Mouse (Mus musculus) liver (tissue): ENCODE data around the gene Itga3.

Experiments
- DNase-seq: peaks from one replicate; pipeline ENCODE4 v3.0.0-alpha.2; 2020; ENCODE audit warnings: mixed read lengths

Gene Itga3

GRCm38 (mm10) chr11:95095596-95095995 is 19.0 kb upstream of the Itga3 start:
- DNase-seq = no peak

- DNase-seq = no peak
These were observed 16.5 kb upstream of the Itga3 start for GRCm38 (mm10) chr11:95093077-95093476.

GRCm38 (mm10) chr11:95088857-95089779 is 12.5 kb upstream of the Itga3 start:
- DNase-seq = no peak

GRCm38 (mm10) chr11:95088286-95088685 is 11.7 kb upstream of the Itga3 start:
- no peak for DNase-seq

GRCm38 (mm10) chr11:95087301-95088228 is 11.0 kb upstream of the Itga3 start:
- no peak for DNase-seq

- no peak for DNase-seq
These were observed 9.6 kb upstream of the Itga3 start for GRCm38 (mm10) chr11:95086229-95086628.

- DNase-seq = peak; percentile 41
These were observed 9.1 kb upstream of the Itga3 start for GRCm38 (mm10) chr11:95085710-95086109.

- DNase-seq = no peak
These were observed 8.3 kb upstream of the Itga3 start for GRCm38 (mm10) chr11:95084811-95085382.

- DNase-seq = no peak
These were observed 7.6 kb upstream of the Itga3 start for GRCm38 (mm10) chr11:95084175-95084574.

GRCm38 (mm10) chr11:95082896-95083295 is 6.3 kb upstream of the Itga3 start:
- no peak for DNase-seq

- no peak for DNase-seq
These were observed 4.2 kb upstream of the Itga3 start for GRCm38 (mm10) chr11:95080783-95081182.

- no peak for DNase-seq
These were observed 2.8 kb upstream of the Itga3 start for GRCm38 (mm10) chr11:95079256-95079875.

GRCm38 (mm10) chr11:95077956-95078355 is 1.4 kb upstream of the Itga3 start:
- no peak for DNase-seq

- DNase-seq = peak; percentile 34
These were observed 513 bp downstream of the Itga3 start for GRCm38 (mm10) chr11:95076041-95076535.

GRCm38 (mm10) chr11:95075197-95076040 is 1.2 kb downstream of the Itga3 start:
- no peak for DNase-seq

GRCm38 (mm10) chr11:95074694-95075093 is 1.9 kb downstream of the Itga3 start:
- DNase-seq = no peak

GRCm38 (mm10) chr11:95073835-95074234 is 2.8 kb downstream of the Itga3 start:
- DNase-seq = no peak

GRCm38 (mm10) chr11:95072804-95073203 is 3.8 kb downstream of the Itga3 start:
- DNase-seq = no peak

- DNase-seq = no peak
These were observed 4.5 kb downstream of the Itga3 start for GRCm38 (mm10) chr11:95072136-95072535.

GRCm38 (mm10) chr11:95071266-95071665 is 5.3 kb downstream of the Itga3 start:
- DNase-seq = peak; percentile 27
